Mouse (Mus musculus): ENCODE data around the gene Sstr3. TPM values are rescaled to one million over a fixed set of nuclear protein-coding genes. Genes with fewer than 3 reads are reported as not detected.

The Sstr3 gene
- polyA plus RNA-seq, 1 experiment from 2014 or later: not detected

DNA sequence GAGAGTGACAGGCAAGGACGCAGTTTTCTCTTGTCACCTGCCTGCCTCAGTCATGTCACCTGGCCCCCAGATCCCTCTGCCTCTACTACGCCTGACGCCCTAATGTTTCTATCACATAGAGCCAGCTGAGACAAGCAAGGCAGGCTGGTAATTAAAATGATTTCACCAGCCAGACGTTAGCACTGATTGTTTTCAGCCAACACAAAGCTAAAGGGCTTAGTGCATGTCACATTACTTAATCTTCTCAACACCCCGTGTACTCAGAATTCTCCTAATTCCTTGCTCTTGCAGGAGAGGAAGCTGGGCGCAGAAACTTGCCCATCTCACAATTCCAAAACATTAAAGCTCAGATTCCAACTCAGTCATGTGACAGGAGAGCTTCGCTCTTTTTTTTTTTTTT is 36.0 kb downstream of the Sstr3 start:
- Histone ChIP-seq H3K27me3 (no peaks in the 10 kb centered on the region), H3K4me1 (peaks cover 10% of the 10 kb centered on the region), H3K4me2 (replicated peaks) (no peak overlapping the region), H3K9ac (no peak overlapping the region), H3K4me3 (no peak overlapping the region), H3K36me3 (no peaks in the 10 kb centered on the region), H3K27ac (no peak overlapping the region), H3K9me3 (peaks cover 7% of the 10 kb centered on the region; the same call in 1 of the 2 replicates)
- 62% methylated on average over 7 of the region's 7 CpGs for WGBS
- ATAC-seq (ENCODE audit: low FRiP score, low read depth): no peak

DNA sequence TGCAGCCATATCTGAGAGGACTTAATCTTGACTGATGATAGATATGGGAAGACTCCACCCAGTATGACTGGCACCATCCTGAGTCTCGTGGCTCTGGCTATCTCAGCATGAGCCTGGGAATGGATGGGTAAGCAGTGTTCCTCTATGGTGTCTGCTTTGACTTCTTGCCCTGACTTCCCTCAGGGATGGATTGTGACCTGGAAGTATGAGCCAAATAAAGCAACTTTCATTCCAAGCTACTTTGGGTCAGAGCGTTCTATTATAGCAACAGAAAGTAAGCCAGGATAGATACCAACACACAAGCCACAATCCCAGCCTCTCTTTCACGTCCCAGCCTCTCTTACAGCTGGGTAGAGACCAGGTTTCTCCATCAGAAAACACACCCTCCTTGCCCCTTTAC is 38.9 kb downstream of the Sstr3 start:
- WGBS: 85% methylated on average over 3 of the region's 3 CpGs
- Histone ChIP-seq H3K9me3 (peaks cover 7% of the 10 kb centered on the region; the same call in 1 of the 2 replicates), H3K27ac (no peak overlapping the region), H3K27me3 (no peaks in the 10 kb centered on the region), H3K4me3 (no peak overlapping the region), H3K9ac (no peak overlapping the region), H3K36me3 (no peaks in the 10 kb centered on the region), H3K4me2 (replicated peaks) (no peak overlapping the region), H3K4me1 (peaks cover 8% of the 10 kb centered on the region)
- no peak for ATAC-seq (ENCODE audit: low FRiP score, low read depth)

DNA sequence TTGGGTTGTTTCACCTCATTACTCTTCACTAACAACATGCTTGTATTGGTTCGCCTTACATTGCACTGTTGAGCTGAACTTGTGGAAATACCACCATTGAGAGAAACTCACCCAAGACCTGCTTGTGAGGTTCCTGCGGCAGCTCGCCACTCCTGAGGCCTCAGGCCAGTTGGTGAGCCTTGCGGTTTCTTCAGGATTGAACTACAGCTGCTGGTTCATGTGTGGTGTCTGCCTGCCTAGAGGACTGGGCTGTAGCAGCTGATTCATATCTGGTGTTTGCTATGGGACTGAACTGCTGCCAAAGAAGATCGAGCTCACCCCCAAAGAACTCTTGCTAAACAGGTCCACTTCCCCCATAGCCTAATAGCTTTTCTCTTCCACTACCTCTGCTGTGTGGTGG is 39.7 kb downstream of the Sstr3 start:
- no peaks in the 10 kb centered on the region for H3K36me3 ChIP-seq
- 90% methylated on average over 5 of the region's 5 CpGs for WGBS
- no peaks in the 10 kb centered on the region for H3K27me3 ChIP-seq
- no peak for ATAC-seq (ENCODE audit: low FRiP score, low read depth)
- H3K27ac ChIP-seq: no peak overlapping the region
- H3K4me1 ChIP-seq: peaks cover 2% of the 10 kb centered on the region
- H3K9ac ChIP-seq: no peak overlapping the region
- H3K9me3 ChIP-seq: peaks cover 7% of the 10 kb centered on the region; the same call in 1 of the 2 replicates
- H3K4me2 ChIP-seq (replicated peaks): no peak overlapping the region
- no peak overlapping the region for H3K4me3 ChIP-seq

DNA sequence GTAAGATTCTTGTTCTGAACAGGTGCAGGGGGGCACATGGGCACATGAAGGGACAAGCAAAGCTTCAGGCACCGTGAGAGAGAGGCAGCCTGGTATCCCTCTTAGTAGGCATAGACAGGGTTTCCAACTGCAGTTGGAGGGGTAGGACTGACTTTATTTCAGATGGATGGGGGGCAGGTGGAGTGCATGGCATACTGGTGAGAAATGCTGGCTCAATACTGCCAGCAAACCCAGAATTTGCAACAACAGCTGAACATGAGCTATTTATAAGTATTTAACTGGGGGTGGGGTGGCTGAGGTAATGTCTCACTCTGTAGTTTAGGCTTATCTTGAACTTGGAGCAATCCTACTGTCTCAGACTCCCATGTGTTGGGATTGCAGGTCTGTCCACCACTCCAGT is 40.5 kb downstream of the Sstr3 start:
- Histone ChIP-seq H3K4me2 (replicated peaks) (no peak overlapping the region), H3K27ac (no peak overlapping the region), H3K9me3 (peaks cover 7% of the 10 kb centered on the region; the same call in 1 of the 2 replicates), H3K4me3 (no peak overlapping the region), H3K36me3 (no peaks in the 10 kb centered on the region), H3K27me3 (no peaks in the 10 kb centered on the region), H3K9ac (no peak overlapping the region), H3K4me1 (no peaks in the 10 kb centered on the region; the same call in 1 of the 2 replicates)
- no peak for ATAC-seq (ENCODE audit: low FRiP score, low read depth)
- 72% methylated on average over 1 of the region's 1 CpGs for WGBS

DNA sequence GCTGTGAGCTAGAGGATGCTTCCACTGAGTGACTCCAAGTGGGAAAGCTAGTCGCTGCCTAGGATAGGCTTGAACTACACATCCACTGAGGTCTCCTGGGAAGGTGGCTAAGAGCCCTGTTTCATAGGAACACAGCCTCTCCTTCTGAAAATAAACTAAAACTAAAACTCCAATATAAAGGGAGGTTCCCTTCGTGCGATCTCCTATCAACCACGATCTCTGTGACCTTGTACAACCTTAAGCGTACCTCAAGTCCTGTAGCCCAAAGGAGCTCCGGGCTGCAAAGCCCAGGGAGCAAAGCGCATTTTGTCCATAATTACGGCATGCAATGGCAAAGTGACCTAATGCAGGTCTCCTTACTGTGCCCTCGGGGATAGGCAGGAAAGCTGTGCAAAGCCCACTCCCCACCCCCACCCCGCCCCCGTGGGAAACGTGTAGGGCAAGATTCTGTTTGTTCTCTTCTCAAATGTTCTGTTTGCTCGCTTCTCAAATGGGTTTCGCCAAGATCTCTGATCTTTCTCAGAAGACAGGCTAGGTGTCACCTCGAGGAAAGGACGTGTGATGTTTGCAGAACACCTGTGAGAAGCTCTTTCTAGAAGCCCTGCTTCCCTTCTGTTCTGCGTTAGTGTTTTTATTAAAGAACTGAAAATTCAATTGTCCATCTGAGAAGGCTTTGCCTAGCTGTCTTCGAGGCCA is 41.9 kb downstream of the Sstr3 start:
- no peaks in the 10 kb centered on the region; the same call in 1 of the 2 replicates for H3K4me1 ChIP-seq
- no peaks in the 10 kb centered on the region for H3K27me3 ChIP-seq
- H3K4me3 ChIP-seq: no peak overlapping the region
- ATAC-seq (ENCODE audit: low FRiP score, low read depth): no peak
- WGBS: 72% methylated on average over 18 of the region's 18 CpGs
- no peak overlapping the region for H3K9ac ChIP-seq
- no peaks in the 10 kb centered on the region for H3K36me3 ChIP-seq
- no peak overlapping the region for H3K4me2 ChIP-seq (replicated peaks)
- H3K27ac ChIP-seq: no peak overlapping the region
- H3K9me3 ChIP-seq: peaks cover 7% of the 10 kb centered on the region; the same call in 1 of the 2 replicates

DNA sequence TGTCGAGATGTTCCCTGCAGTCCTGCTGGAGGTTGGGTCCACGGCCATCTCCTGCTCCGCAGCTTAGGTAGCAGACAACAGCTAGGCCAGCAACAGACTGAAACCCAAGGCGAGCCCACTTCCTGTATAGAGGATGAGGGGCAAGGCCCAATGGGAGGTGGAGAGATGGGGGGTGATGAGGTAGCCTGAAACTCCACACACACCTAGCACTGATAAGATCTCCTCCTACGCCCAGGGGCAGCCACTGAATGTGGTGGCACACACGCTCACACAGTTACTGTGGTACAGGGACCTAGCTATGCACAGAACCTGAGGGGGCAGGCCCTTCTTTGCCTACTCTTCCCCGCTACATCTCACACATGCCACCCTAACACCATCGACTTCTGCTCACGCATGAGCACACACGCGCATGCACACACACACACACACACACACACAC is 49.5 kb downstream of the Sstr3 start, which contains the start of gene Il2rb:
Gene Il2rb (minus strand): TSS at position 304 of the 439 bp plus-strand sequence.
- Histone ChIP-seq H3K4me2 (replicated peaks) (no peak within 1 kb of the TSS), H3K9me3 (no peaks in the 10 kb centered on the region), H3K4me1 (peaks cover 3% of the 10 kb centered on the region), H3K36me3 (no peaks in the 10 kb centered on the region), H3K4me3 (no peak within 1 kb of the TSS), H3K27me3 (no peaks in the 10 kb centered on the region), H3K27ac (no peak within 1 kb of the TSS), H3K9ac (no peak within 1 kb of the TSS)
- ATAC-seq (ENCODE audit: low FRiP score, low read depth): no peak
- 86% methylated on average over 11 of the region's 11 CpGs for WGBS

DNA sequence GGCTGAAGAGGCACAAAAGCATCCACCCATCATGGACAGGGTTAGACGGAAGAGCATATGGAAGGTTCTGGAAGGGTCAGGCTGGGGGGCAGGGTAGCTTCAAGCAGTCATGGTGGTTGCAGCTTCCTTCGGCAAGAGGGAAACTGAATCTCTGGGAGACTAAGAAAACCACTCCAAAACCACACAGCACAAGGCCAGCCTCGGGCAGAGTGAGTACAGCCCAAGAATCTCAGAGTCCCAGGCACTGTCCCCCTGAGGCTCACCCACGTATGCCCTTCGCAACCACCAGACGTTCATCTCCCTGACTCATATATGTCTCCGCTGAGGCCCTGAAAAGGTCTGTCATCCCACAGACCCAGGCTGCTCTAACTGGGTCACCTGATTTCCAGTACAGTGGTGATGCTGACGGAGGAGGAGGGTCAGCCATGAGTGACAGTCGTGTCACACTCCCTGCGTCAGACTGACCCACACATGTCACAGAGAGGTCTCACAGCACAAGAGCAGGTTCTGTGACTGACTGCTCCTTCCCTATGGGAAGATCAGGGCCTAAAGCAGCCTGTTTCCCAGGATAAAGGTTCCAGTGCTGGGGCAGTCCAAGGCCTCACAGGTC is 51.0 kb downstream of the Sstr3 start:
- Histone ChIP-seq H3K27me3 (no peaks in the 10 kb centered on the region), H3K4me2 (replicated peaks) (no peak overlapping the region), H3K36me3 (no peaks in the 10 kb centered on the region), H3K4me1 (peaks cover 9% of the 10 kb centered on the region), H3K27ac (no peak overlapping the region), H3K9me3 (no peaks in the 10 kb centered on the region), H3K4me3 (no peak overlapping the region), H3K9ac (no peak overlapping the region)
- no peak for ATAC-seq (ENCODE audit: low FRiP score, low read depth)
- 76% methylated on average over 10 of the region's 10 CpGs for WGBS

DNA sequence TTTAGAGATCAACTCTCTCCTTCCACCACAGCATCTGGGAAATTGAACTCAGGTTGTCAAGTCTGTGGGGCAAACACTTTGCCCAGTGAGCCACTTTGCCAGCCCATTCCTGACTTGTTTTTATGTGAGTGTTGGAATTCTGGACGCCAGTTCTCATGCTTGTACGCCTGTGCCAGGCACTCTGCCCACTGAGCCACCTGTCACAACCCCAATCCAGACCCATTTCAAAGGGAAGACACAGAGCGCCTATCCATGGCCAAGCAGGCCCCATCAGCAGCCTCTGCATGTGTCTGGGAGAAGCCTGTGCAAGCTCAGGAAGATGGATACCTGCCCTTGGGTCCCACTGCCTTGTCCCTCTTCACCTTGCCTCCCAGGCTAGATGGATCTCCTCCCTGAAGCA is 53.2 kb downstream of the Sstr3 start:
- peaks cover 9% of the 10 kb centered on the region for H3K4me1 ChIP-seq
- no peak for ATAC-seq (ENCODE audit: low FRiP score, low read depth)
- WGBS: 83% methylated on average over 3 of the region's 3 CpGs

DNA sequence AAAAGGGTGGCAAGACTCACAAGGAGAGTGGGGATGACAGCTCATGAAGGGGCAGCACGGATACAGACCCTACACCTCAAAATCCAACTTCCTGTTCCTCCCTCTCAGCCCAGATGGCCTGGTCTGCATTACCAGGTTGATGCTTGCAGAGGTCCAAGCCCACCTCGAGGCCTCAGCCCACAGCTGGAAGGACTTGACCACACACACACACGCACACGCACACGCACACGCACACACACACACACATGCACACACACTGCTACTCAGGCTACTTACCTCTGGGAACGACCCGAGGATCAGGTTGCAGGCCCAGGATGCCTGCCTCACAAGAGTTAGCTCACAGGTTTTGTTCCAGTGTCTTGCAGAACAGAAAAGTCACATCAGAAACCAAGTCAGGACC is 54.6 kb downstream of the Sstr3 start:
- WGBS: 39% methylated on average over 8 of the region's 8 CpGs
- peak overlapping the region; percentile 19; the same call in 1 of the 2 replicates for H3K9ac ChIP-seq
- H3K9me3 ChIP-seq: no peaks in the 10 kb centered on the region
- no peak overlapping the region for H3K4me2 ChIP-seq (replicated peaks)
- no peak overlapping the region for H3K27ac ChIP-seq
- H3K4me3 ChIP-seq: no peak overlapping the region
- no peaks in the 10 kb centered on the region for H3K36me3 ChIP-seq
- peaks cover 9% of the 10 kb centered on the region for H3K4me1 ChIP-seq
- ATAC-seq (ENCODE audit: low FRiP score, low read depth): no peak
- H3K27me3 ChIP-seq: peaks cover 3% of the 10 kb centered on the region; the same call in 1 of the 2 replicates

More for the DNA sequence above, 53.2 kb downstream of the Sstr3 start:
- no peaks in the 10 kb centered on the region for H3K36me3 ChIP-seq
- no peak overlapping the region for H3K27ac ChIP-seq
- H3K27me3 ChIP-seq: peaks cover 3% of the 10 kb centered on the region; the same call in 1 of the 2 replicates
- H3K9ac ChIP-seq: no peak overlapping the region
- H3K9me3 ChIP-seq: no peaks in the 10 kb centered on the region
- H3K4me2 ChIP-seq (replicated peaks): no peak overlapping the region
- H3K4me3 ChIP-seq: no peak overlapping the region

DNA sequence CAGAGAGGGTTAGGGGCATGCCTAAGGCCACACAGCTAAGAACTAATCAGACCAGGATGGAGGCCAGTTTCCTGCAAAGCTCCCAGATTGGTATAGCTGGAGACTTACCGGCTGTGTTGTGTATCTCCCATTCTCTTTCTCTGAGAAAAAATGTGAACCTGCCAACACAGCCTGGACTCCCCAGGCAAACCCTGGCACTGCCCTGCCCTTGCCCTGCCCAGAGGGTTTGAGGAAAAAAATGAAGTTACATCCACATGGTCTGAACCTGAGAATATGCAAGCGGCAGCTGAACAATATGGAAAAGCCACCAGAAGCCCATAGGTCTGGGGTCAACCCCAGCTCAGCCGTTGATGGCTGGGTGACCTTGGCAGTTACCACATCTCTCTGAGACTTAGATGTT is 55.2 kb downstream of the Sstr3 start:
- H3K9ac ChIP-seq: no peak overlapping the region
- ATAC-seq (ENCODE audit: low FRiP score, low read depth): no peak
- peaks cover 3% of the 10 kb centered on the region; the same call in 1 of the 2 replicates for H3K27me3 ChIP-seq
- H3K9me3 ChIP-seq: no peaks in the 10 kb centered on the region
- no peak overlapping the region for H3K27ac ChIP-seq
- peaks cover 9% of the 10 kb centered on the region for H3K4me1 ChIP-seq
- no peaks in the 10 kb centered on the region for H3K36me3 ChIP-seq
- no peak overlapping the region for H3K4me2 ChIP-seq (replicated peaks)
- 83% methylated on average over 3 of the region's 3 CpGs for WGBS
- no peak overlapping the region for H3K4me3 ChIP-seq

DNA sequence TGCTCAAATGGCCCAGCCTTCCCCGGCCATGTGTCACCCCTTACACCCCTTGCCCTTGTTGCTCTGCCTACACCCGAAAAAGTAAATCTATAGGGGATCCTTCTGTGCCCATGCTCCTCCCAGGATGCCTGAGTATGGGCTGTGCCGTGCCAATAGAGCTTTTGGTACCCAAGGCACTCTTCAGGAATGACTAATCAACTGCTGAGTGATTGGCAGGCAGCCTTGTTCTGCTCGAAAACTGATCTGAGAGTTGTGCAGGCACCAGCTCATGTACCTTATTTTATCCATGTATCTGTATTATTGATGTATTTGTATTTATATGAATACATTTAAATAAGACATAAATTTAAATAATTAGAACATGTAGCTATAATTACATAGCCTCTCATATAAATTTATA is 57.4 kb downstream of the Sstr3 start:
- H3K9ac ChIP-seq: no peak overlapping the region
- H3K36me3 ChIP-seq: no peaks in the 10 kb centered on the region
- H3K4me1 ChIP-seq: peaks cover 9% of the 10 kb centered on the region
- no peak overlapping the region for H3K4me3 ChIP-seq
- H3K27me3 ChIP-seq: peaks cover 3% of the 10 kb centered on the region; the same call in 1 of the 2 replicates
- no peak overlapping the region for H3K4me2 ChIP-seq (replicated peaks)
- ATAC-seq (ENCODE audit: low FRiP score, low read depth): no peak
- H3K9me3 ChIP-seq: no peaks in the 10 kb centered on the region
- no peak overlapping the region for H3K27ac ChIP-seq
- 68% methylated on average over 4 of the region's 4 CpGs for WGBS

All from limb, embryonic 13.5 days (tissue).